Mouse (Mus musculus): Measurements from ENCODE around the gene Oprm1.

Gene Oprm1

DNA sequence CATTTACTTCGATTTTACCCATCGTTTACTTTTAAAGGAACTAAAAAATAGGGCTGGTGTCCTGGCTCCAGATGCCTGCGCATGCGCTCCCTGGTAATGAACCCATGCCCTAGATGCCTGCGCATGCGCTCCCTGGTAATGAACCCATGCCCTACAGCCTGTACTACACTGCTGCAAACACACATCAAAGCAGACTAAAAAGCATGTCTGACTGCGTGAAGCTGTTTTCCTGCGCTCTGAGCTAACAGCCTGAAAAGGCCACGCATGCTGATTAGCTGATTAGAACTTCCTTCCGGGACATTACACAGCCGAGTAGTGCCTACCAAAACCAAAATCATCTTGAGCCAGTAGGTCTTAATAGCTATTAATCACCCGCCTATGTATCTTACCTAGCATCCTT lies 277.2 kb downstream of the Oprm1 start:
- in situ Hi-C loops (cut with MboI, MseI), result no loop called here

DNA sequence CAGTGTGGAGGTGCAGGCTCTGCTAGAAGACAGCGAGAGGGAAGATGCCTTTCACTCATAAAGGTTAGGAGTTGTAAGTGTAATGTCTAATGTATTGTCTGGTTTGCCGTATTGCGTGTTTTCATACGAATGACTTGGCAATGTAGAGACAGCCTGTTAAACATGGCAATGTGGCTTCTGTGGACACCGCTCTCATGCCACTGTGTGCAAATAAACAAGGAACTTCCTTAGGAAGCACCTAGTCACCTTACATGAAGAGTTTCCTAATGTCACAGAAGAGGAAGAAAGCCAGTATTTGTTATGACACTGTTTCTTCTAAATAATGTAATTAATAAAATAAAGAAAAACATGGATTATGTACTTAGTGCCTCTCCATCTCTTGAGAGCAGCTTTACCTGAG lies 278.9 kb downstream of the Oprm1 start:
- in situ Hi-C loops (cut with MboI, MseI), result no loop called here

DNA sequence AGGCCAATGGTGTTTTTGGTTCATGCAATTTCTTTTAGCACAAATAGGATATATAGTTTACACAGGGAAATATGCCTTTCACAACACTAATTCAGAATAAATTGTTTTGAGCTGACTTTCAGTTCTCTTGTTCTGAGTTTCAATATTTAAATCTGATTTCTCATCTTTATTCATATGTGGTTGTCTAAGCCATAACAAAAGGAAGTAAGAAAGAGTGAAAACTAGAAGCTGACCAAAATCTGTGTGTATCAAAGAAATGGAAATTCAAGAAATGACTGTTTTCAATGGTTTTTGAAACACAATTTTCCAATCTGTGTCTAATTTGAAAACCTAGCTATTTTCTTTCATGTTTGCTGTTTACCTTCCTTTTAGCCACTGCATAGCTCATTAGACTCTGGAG lies 282.7 kb downstream of the Oprm1 start:
- in situ Hi-C loops (cut with MboI, MseI), result no loop called here

DNA sequence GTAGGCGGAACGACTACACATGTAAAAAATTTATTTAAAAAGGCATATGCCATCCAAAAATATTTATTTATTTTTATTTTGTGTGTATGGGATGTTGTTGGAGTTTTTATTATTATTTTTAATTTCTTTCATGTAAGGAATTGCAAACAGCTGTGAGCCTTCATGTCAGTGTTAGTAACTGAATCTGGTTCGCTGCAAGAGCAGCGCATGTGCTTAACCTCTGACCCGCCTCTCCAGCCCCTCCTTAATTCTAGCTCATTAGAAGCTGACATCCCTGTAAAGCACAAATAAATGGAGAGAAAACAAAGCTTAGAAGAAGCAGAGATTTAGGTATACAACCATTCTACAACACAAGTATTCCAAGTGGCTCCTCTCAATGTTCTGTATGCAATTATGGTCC lies 285.6 kb downstream of the Oprm1 start:
- in situ Hi-C loops (cut with MboI, MseI), result no loop called here

DNA sequence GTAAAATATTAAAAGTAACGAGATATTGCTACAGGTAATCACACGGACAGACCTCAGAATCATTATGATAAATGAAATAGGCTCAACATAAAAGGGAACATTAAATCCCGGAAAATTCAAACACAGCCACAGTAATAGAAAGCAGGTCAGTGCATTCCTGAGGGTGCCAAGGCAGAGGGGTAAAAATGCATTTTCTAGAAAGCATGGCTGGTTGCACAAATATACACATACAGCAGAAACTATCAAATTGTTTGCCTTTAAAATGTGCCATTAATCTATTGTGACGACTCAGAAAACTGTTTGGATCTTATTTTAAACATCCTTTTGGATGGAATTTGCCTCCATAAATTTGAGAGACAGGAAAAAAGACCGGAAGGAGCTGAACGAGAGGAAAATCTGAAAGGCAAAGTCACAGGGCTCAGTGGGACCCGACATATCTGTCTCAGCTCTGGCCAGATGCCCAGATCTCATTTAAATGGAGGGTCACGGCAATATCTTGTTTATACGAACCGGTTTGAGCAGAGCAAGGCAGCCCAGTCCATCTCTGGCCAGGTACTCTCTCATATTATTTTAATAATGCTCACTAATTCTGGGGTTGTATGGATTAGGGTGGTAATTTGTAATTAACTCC lies 289.1 kb downstream of the Oprm1 start:
- in situ Hi-C loops (cut with MboI, MseI), result no loop called here

DNA sequence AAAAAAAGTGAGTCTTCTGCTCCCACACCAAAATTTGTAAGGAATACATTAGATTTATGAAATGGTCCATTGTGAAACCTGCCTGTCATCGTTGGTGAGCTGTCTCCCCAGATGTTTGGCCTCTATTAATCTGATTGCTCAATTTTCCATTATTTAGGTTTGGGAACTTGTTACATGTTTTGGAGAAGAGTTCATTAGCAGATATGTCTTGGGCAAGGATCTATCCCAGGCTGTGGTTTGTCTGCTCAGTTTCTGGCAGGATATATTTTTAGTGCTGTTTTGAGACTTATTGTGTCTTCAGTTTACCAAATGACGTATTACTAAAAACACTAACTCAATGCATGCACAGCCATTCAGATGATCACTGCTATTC lies 289.6 kb downstream of the Oprm1 start:
- in situ Hi-C loops (cut with MboI, MseI), result no loop called here

DNA sequence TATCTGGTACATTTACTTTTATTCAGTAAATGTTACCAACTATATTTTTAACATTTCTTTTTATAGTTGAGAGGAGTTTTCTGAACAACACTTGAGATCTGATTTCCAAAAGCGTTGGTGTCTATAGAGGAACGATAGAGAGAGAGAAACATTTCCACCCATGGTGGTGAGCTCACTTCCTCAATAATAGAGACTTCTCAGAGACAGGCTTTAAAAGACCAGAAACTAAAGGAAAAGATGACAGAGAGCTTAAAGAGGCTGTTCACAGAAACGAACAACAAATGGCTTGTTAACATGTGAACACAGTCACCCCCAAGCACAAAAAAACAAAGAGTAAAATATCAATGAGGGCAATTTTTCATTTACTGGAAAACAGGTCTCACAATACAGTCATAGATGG lies 291.6 kb downstream of the Oprm1 start:
- in situ Hi-C loops (cut with MboI, MseI), result no loop called here

DNA sequence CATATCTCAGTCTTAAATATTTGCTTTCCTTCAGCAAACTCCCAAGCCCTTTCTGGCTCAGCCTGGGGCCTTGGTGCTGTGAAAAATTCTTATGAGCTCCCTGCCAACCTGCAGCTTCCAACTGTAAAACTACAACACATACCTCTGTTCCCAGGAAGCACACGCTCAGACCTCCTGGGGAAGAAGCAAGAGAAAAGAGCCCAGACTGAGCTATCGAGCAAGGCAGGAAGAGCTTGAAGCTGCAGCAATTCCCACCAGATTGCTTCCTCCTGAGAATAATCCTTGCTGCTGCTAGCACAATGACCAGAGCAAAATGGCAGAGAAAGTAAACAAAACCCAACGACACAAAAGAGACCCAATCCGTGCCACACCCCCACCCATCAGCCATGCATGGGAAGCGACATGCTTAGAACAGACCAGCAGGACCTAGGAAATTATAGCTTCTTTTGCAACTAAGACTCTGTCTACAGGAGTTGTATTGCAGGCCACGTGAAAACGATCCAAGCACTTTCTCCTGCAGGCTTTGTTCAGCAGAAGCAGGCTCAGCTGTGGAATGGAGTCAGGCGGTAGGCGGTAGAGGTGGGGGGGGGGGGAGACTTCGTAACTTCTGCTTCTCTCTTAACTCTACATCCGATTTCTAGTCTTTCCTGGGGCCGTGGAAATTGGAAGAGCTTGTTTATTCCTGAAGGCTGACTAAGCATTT lies 294.2 kb downstream of the Oprm1 start, which contains the start of gene Ipcef1:
TSS of gene Ipcef1 (minus strand) at position 164 of the 703 bp plus-strand sequence.
- in situ Hi-C loops (cut with MboI, MseI), result no loop called here

DNA sequence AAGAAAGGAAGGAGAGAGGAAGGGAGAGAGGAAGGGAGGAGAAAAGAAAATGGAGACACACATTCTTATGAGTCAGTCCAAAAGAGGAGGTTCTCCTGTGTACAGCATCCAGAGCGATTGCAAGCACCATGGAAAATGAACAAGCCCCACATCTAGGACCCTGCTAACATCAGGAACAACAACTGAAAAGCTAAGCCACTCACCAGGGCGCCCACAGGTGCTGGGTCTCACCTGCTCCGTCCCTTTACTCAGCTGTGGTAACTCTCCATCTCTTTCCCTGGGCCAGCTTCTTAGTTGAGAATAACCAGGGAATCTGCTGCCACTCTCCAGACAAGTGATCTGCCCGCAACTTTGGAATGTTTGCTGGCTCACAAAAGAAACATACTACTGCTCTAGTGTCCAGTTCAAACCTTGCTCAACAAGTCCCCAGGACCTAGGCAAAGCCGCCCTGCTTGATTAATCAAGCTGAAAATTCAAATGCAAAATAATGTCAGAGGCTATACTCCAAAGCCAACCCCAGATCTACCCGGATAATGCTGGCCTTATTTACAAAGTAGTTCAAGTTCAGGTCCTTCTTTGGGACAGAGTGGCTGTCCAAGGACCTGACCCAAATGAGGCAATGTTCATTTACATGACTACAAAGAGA lies 296.4 kb downstream of the Oprm1 start:
- in situ Hi-C loops (cut with MboI, MseI), result no loop called here

DNA sequence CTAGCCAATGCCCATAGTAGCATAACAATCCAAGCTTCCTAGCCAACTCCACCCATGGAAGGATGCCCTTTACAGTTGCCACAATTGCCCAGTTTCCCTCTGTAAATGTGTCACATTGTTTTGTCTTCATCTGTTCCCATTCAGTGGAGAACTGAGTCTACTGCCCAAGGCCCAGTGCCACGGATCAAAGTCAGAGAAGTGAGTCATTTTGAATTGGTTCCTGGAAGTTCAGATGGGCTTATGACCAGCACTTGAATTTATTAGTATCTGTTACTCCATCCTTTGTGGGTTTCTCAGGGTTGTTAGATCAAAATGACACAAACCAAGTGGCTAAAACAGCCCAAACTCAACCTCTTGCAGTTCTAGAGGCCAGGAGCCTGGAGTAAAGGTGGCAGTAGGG lies 299.2 kb downstream of the Oprm1 start:
- in situ Hi-C loops (cut with MboI, MseI), result no loop called here

DNA sequence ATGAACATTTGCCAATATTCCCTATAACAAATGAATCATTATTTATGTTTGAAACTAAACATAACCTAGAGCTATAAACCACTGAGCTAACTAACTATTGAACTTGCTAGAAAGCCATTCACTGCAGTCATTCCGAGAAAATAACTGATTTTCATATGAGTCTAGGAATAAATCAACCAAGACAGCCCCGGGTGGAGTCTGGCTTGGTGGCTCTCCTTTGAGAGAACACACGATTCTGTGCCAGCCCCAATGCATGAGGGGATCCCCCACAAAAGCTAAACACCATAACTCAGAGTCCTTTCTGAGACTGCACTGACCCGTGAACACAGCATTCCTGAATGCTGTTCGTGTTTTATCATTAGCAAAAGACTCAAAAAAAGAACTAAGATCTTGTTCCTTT lies 302.0 kb downstream of the Oprm1 start:
- in situ Hi-C loops (cut with MboI, MseI), result no loop called here

DNA sequence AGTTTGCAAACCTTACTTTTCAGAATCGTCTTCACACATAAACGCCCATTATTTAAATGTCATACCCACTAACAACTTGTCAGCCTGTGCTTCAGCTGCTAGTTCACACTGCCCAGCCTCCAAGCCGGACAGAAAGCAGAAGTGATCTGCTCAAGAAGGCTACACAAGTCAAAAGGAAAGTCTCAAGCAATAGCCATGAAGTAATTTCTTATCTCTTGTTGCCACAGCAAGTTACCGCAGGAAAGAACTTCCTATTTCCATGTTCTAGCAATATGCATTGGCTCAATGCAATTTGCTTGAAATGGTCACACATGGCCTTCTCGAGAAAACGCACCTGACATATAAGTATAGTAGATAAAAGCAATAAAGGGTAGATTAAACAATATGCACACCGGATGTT lies 304.7 kb downstream of the Oprm1 start:
- in situ Hi-C loops (cut with MboI, MseI), result no loop called here

DNA sequence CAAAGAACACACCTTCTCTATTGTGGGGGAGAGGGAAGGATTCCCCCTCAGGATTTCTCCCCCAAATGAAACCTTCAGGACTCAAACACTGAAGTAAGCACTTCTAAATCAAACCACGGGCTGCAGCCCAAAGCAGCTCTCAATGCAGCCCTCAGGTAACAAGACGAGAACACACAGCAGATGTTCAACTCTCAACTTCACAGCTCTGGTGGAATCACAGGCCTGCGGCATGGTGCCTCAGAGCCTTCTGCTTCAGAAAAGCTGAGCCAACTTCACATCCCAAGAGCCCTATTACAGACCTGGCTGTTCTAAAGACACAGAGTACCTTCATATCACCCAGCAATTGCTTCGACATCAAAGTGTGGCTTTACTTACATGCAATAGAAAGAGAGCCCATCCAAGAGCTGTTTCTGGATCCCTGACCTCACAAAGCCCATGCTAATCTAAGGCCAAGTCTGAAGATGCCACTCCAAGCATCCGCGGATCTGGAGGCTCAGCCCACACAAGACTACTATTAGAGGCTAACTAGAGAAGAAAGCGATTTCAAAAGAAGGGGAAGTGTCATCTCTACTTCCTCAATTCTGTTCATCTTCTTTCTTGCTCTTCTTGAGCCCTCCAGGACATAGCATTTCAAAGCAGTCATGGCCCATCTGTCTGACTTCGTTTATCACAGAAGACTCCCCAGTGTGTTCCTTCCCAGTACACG lies 305.6 kb downstream of the Oprm1 start:
- in situ Hi-C loops (cut with MboI, MseI), result no loop called here

DNA sequence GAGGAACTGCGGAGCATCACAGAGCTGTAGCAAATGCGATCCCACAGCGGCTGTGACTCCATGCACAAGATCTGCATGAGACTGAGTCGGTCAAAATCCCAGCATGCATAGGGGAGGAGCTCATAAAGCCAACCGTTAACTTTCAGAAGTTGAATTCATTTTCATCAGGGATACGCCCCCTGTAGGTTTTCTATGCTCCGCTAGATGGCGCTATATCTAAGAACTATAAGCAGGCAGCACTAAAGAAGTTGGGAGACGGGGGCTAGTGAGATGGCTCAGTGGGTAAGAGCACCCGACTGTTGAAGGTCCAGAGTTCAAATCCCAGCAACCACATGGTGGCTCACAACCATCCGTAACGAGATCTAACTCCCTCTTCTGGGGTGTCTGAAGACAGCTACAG lies 310.3 kb downstream of the Oprm1 start:
- in situ Hi-C loops (cut with MboI, MseI), result no loop called here

DNA sequence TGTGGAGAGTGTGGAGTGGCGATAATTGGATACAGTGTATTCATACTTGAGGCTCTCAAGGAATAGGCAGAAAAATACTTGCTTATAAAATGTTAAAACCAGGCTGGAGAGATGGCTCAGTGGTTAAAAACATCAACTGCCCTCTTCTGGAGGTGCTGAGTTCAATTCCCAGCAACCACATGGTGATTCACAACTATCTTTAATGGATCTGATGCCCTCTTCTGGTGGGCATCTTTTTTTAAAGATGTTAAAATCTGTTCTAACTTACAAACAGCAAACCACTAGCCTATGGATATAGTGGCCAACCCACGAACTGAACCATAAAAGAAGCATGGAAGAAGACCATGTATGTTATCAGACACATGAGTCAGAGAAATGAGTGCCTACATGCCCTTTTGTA lies 310.8 kb downstream of the Oprm1 start:
- in situ Hi-C loops (cut with MboI, MseI), result no loop called here

DNA sequence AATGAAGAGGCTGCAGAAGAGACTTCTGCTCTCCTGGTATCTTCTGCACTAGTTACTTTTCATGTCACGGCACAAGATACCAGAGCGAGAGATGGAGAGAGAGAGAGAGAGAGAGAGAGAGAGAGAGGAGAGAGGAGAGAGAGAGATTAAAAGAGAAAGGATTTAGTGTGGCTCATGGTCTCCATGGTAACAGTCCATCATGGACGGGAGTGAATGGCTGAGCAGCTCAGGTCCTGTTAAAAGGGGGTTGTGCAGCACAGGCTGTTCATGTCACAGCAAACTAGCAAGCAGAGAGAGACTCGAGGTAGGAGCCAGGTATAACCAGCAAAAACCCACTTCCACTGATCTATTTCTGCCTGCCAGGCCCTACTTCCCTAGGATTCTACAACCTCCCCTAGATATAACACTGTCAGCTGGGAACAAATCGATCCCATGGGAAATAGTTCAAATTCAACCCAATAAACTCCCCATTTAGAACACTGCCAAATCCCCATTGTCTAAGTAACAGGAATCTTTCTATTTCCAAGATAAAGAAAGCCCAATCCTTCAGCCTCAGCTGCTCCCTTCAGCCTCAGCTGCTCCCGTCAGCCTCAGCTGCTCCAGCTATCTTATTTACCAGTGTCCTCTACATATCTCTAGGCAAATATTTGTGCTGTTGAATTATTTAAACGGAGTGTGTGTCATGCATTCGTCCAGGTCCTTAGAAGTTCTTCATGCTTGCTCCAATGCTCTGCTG lies 312.0 kb downstream of the Oprm1 start:
- in situ Hi-C loops (cut with MboI, MseI), result loop anchor here (10.0 kb wide), 1 partner anchor 1035 kb away; no protein-coding TSS in a partner anchor

DNA sequence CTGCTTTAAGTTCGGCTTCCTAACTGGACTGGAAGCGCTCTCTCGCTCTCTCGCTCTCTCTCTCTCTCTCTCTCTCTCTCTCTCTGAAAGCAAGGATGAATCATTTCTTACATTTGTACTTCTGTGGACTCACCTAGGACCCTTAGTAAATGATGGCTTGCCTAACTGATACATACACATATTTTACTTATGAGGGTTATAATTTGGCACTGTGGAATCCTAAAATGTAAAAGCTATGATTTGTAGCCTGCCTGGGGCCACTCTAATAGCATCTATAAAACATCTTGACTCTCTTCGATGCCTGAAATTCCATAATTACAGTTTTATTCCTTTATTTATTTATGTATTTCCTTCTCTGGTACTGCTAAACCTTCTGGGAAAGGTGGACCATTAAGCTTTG lies 312.6 kb downstream of the Oprm1 start:
- in situ Hi-C loops (cut with MboI, MseI), result loop anchor here (10.0 kb wide), 1 partner anchor 1036 kb away; no protein-coding TSS in a partner anchor

DNA sequence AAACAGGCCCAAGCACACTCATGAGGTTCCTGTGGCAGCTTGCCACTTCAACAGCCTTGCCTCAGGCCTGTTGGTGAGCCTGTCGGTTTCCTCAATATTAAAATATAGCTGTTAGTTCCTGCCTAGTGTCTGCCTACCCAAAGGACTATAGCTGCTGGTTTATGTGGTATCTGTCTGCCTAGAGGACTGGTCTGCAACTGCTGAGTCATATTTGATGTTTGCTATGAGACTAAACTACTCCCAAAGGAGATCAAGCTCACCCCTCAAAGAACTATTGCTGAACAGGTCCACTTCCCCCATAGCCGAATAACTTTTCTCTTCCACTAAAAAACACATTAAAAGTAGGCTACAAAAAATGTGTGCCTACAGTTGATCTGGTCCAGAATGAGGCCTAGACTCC lies 315.9 kb downstream of the Oprm1 start:
- in situ Hi-C loops (cut with MboI, MseI), result loop anchor here (10.0 kb wide), 1 partner anchor 1039 kb away; no protein-coding TSS in a partner anchor

DNA sequence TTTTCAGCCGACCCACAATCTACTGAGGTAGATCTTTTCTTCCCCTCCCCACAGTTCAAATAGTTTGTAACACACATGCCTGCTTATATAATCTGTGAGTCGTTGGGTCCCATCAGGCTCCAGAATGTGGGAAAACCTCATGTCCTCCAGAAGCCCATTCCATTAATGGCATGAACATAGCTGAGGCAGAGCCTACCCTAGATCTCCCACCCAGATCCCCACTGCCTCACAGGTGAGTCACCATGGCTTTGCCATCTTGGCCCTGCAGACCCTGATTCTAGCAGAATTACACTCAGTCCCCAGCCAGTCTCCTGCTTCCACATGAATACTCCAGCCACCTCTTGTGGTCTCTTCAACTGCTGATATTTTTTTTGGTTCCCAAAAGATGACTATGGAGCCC lies 317.4 kb downstream of the Oprm1 start:
- in situ Hi-C loops (cut with MboI, MseI), result loop anchor here (5.0 to 10.0 kb wide), 2 partner anchors 183 to 1041 kb away; no protein-coding TSS in a partner anchor

DNA sequence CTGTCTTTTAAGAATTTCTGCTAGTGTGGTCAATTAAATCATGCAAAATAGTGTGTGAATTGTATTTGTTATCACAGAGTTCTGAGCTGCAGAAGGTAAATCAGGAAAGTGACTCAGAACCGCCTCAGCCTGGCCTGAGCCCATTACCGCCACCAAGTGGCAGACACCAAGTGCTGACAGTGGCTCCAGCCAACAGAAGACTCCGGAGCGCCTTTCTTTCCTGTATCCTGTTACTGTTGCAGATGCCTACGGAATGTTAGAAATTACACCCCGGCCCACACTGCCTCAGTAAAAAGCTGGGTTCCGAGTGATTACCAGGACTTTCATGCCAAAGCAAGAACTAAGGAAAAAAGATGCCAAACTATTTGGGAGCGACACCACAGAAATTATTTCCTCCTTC lies 317.9 kb downstream of the Oprm1 start:
- in situ Hi-C loops (cut with MboI, MseI), result loop anchor here (5.0 to 10.0 kb wide), 2 partner anchors 184 to 1041 kb away; no protein-coding TSS in a partner anchor

DNA sequence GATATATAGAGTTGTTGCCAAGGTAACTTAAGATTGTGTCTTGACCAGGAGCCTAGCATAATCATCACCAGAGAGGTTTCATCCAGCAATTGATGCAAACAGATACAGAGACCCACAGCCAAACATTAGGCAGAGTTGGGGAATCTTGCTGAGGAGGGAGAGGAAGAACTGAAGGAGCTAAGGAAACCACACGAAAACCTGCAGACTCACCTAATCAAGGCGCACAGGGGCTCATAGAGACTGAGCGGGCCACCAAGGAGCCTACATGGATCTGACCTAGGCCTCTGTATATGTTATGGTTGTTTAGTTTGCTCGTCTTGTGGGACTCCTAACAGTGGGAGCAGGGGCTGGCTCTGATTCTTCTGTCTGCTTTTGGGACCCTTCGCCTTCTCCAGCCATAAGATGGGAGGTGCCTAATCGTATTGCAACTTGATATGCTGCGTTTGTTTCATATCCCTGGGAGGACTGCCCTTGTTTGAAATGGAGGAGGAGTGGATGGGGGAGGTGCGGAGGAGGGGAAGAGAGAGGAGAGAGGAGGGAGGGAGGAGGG lies 318.4 kb downstream of the Oprm1 start:
- in situ Hi-C loops (cut with MboI, MseI), result loop anchor here (5.0 to 10.0 kb wide), 2 partner anchors 184 to 1042 kb away; no protein-coding TSS in a partner anchor

Data from T-helper 1 cell (primary cell).